Mouse (Mus musculus) stomach, embryonic 16.5 days (tissue): ENCODE data around the gene Gstz1. TPM values are rescaled to one million over a fixed set of nuclear protein-coding genes. Genes with fewer than 3 reads are reported as not detected.

Experiments used
- ATAC-seq: fragments of 200-750 bp; cut with Nextera tagmentation; 2 replicates; pipeline ENCODE4 v1.8.0; 2017; ENCODE audit warnings: moderate number of reproducible peaks, moderate TSS enrichment; ENCODE audit not compliant: insufficient read depth, low FRiP score
- H3K27ac ChIP-seq: fragments of 300-500 bp; sonication (generic); 2 replicates; pipeline ENCODE4 v1.5.1; 2014; ENCODE audit warnings: low read length
- H3K27me3 ChIP-seq: fragments of 300-500 bp; sonication (generic); 2 replicates; pipeline ENCODE4 v1.6.1; 2014; ENCODE audit warnings: low read length, control low read depth, mixed read lengths; ENCODE audit not compliant: control insufficient read depth, insufficient read depth
- H3K36me3 ChIP-seq: fragments of 300-500 bp; sonication (generic); 2 replicates; pipeline ENCODE4 v1.6.1; 2014; ENCODE audit warnings: low read length; ENCODE audit not compliant: control insufficient read depth, insufficient read depth
- H3K4me1 ChIP-seq: fragments of 300-500 bp; sonication (generic); 2 replicates; pipeline ENCODE4 v1.6.1; 2014; ENCODE audit warnings: low read length, control low read depth, mixed read lengths; ENCODE audit not compliant: control insufficient read depth, insufficient read depth
- H3K4me2 ChIP-seq: fragments of 300-500 bp; sonication (generic); 2 replicates; pipeline ENCODE4 v1.6.1; 2014; ENCODE audit warnings: low read depth, low read length, mixed read lengths
- H3K4me3 ChIP-seq: fragments of 300-500 bp; sonication (generic); replicated peaks from 2 replicates; pipeline ENCODE4 v1.5.1; 2014; ENCODE audit warnings: mild to moderate bottlenecking, low read length
- H3K9ac ChIP-seq: fragments of 300-500 bp; sonication (generic); 2 replicates; pipeline ENCODE4 v1.6.1; 2014; ENCODE audit warnings: low read length
- H3K9me3 ChIP-seq: fragments of 300-500 bp; sonication (generic); replicated peaks from 2 replicates; pipeline ENCODE4 v1.6.1; 2016; ENCODE audit warnings: low read length, control low read depth; ENCODE audit not compliant: control insufficient read depth
- WGBS: fragments of 180-500 bp; shearing (Covaris S2); extraction: QIAGEN DNeasy Blood & Tissue Kit; methylation state at CpG from one replicate; pipeline ENCODE4 v1.1.7; 2014; 5-methylcytosine and 5-hydroxymethylcytosine counted together
- polyA plus RNA-seq: library from polyadenylated mRNA; unstranded; fragments of >200 nt; fragmentation: Nextera tagmentation; extraction: Ambion mirVana; gene quantifications from 2 replicates; pipeline ENCODE4 v1.2.1, GENCODE M21; 2015

The Gstz1 gene
- polyA plus RNA-seq, 1 experiment from 2014 or later: 40.6 TPM

- ATAC-seq: peak; percentile 44; the same call in 1 of the 2 replicates
- Histone ChIP-seq H3K9ac (no peak overlapping the region), H3K4me3 (no peak overlapping the region), H3K4me1 (no peaks in the 10 kb centered on the region), H3K36me3 (no peaks in the 10 kb centered on the region), H3K27ac (no peak overlapping the region), H3K27me3 (no peaks in the 10 kb centered on the region), H3K4me2 (no peak overlapping the region), H3K9me3 (no peaks in the 10 kb centered on the region)
- WGBS: 53% methylated on average over 2 of the region's 2 CpGs
Observed at GRCm38 (mm10) chr12:87212844-87213606, 66.1 kb downstream of the Gstz1 start.

Other genes with a start within 250 kb of the Gstz1 start
- 17.8 and 18.1 TPM in 2 replicates for gene Cipc, start 200.1 kb upstream of the Gstz1 start, polyA plus RNA-seq
- gene Zdhhc22, start 156.7 kb upstream of the Gstz1 start, polyA plus RNA-seq: 0.43 and 0.91 TPM in 2 replicates
- gene Tmem63c, start 125.8 kb upstream of the Gstz1 start, polyA plus RNA-seq: 1.2 and 2.1 TPM in 2 replicates
- gene Ngb, start 44.6 kb upstream of the Gstz1 start, polyA plus RNA-seq: 3.0 and 4.0 TPM in 2 replicates
- gene Pomt2, start 803 bp downstream of the Gstz1 start, polyA plus RNA-seq: 13.7 and 15.9 TPM in 2 replicates
- gene Samd15, start 52.6 kb downstream of the Gstz1 start, polyA plus RNA-seq: 1.5 and 2.3 TPM in 2 replicates
- 2.3 and 2.8 TPM in 2 replicates for gene Tmed8, start 53.3 kb downstream of the Gstz1 start, polyA plus RNA-seq
- gene Noxred1, start 91.6 kb downstream of the Gstz1 start, polyA plus RNA-seq: 0.35 and 0.43 TPM in 2 replicates
- 36.3 and 37.8 TPM in 2 replicates for gene Vipas39, start 119.1 kb downstream of the Gstz1 start, polyA plus RNA-seq
- gene Ahsa1, start 119.3 kb downstream of the Gstz1 start, polyA plus RNA-seq: 190 and 202 TPM in 2 replicates
- gene Ism2, start 152.5 kb downstream of the Gstz1 start, polyA plus RNA-seq: 0.42 and 0.53 TPM in 2 replicates
- gene Sptlc2, start 241.2 kb downstream of the Gstz1 start, polyA plus RNA-seq: 98.7 and 101 TPM in 2 replicates